ENCODE assay signal across 16 mouse cellular contexts in the genomic region with DNA sequence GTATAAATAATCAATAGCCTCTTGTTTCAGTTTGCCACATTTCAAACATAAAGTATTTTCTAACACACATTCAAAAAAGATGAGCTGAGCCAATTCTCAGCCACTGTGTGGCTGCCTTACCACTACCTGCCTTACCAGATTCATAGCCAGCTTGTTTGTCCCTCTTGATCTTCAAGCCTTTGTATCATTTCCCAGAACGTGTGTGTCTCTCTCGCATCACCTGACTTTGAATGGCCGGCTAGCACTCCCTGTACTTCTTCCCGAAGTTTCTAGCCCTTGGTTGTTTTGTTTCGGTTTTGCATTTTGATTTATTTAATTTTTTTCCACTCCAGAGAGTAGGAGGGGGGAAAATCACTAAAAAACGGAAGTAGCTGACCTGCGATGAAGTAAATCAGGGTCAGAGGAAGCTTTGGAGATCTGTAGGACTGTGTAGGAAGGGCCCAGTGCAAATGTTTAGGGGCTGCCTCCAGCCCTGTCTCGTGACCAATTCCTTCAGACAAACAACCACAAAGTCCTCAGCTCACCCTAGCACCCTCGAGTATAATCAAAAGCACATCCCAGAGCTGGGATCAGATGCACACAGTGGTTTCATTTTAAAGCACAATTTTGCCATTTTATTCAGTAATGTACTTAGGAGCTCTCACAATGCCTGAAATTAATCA.
DNase-seq lines count a peak whose midpoint lies in the region; ATAC-seq and TF ChIP-seq lines count a peak whose summit lies in the region.
"Had no signal": no experiment of that assay in that cellular context is flagged by ENCODE, and none has a peak within 500 bp of the region (broad histone marks: within the 10 kb centered on the region; RNA-seq: fewer than 3 reads in every experiment).

No protein-coding gene starts in this region.

- H3K4me3 ChIP-seq in kidney, postnatal 0 days (replicated peaks; ENCODE audit: low read depth, low read length) = no peak overlapping the region
- H3K4me3 ChIP-seq in forebrain, embryonic 12.5 days (replicated peaks) = peak overlapping the region; percentile 17; the same call in 1 of the 2 replicates
- H3K4me3 ChIP-seq in hindbrain, embryonic 16.5 days (ENCODE audit: low read length) = no peak overlapping the region
- no peak overlapping the region for H3K4me3 ChIP-seq in lung, postnatal 0 days (ENCODE audit: low read depth, low read length)
- no peak overlapping the region for H3K4me3 ChIP-seq in layer of hippocampus, adult 2 months
- H3K4me3 ChIP-seq: heart, embryonic 15.5 days; limb, embryonic 13.5 days had no signal

- no peaks in the 10 kb centered on the region for H3K9me3 ChIP-seq in kidney, postnatal 0 days (replicated peaks; ENCODE audit: low read length)
- no peaks in the 10 kb centered on the region for H3K9me3 ChIP-seq in forebrain, embryonic 12.5 days
- H3K9me3 ChIP-seq in hindbrain, embryonic 16.5 days (ENCODE audit: control insufficient read depth, low read length) = no peaks in the 10 kb centered on the region
- no peaks in the 10 kb centered on the region for H3K9me3 ChIP-seq in lung, postnatal 0 days (ENCODE audit: low read length)
- H3K9me3 ChIP-seq: heart, embryonic 15.5 days; limb, embryonic 13.5 days had no signal

- TF ChIP-seq CTCF in kidney, postnatal 0 days (IDR thresholded peaks at IDR 0.05; ENCODE audit: low read depth) = no peak
- no peak for TF ChIP-seq CTCF in lung, postnatal 0 days (IDR thresholded peaks at IDR 0.05)
- no peak for TF ChIP-seq CTCF in layer of hippocampus, adult 2 months (conservative IDR thresholded peaks at IDR 0.05)

- H3K36me3 ChIP-seq in kidney, postnatal 0 days (ENCODE audit: insufficient read depth, low read length) = no peaks in the 10 kb centered on the region
- no peaks in the 10 kb centered on the region for H3K36me3 ChIP-seq in forebrain, embryonic 12.5 days (replicated peaks)
- no peaks in the 10 kb centered on the region for H3K36me3 ChIP-seq in hindbrain, embryonic 16.5 days (ENCODE audit: control insufficient read depth, insufficient read depth, low read length)
- no peaks in the 10 kb centered on the region for H3K36me3 ChIP-seq in lung, postnatal 0 days (ENCODE audit: insufficient read depth, low read length)
- H3K36me3 ChIP-seq: heart, embryonic 15.5 days; limb, embryonic 13.5 days had no signal

- peak overlapping the region; percentile 12; the same call in 1 of the 2 replicates for H3K4me2 ChIP-seq in kidney, postnatal 0 days (ENCODE audit: low read length)
- peak overlapping the region; percentile 35 for H3K4me2 ChIP-seq in forebrain, embryonic 12.5 days
- H3K4me2 ChIP-seq in hindbrain, embryonic 16.5 days (ENCODE audit: low read length) = peak overlapping the region; percentile 33
- no peak overlapping the region for H3K4me2 ChIP-seq in lung, postnatal 0 days (replicated peaks; ENCODE audit: low read depth, low read length)
- H3K4me2 ChIP-seq: heart, embryonic 15.5 days; limb, embryonic 13.5 days; lung, embryonic 14.5 days had no signal

- no peaks in the 10 kb centered on the region for H3K27me3 ChIP-seq in kidney, postnatal 0 days (ENCODE audit: insufficient read depth, low read length)
- peaks cover 39% of the 10 kb centered on the region for H3K27me3 ChIP-seq in forebrain, embryonic 12.5 days
- peaks cover 6% of the 10 kb centered on the region for H3K27me3 ChIP-seq in hindbrain, embryonic 16.5 days (replicated peaks; ENCODE audit: control insufficient read depth, insufficient read depth, low read length)
- no peaks in the 10 kb centered on the region for H3K27me3 ChIP-seq in lung, postnatal 0 days (replicated peaks; ENCODE audit: insufficient read depth, low read length)
- H3K27me3 ChIP-seq: heart, embryonic 15.5 days had no signal

- WGBS in kidney, postnatal 0 days = 51% methylated on average over 9 of the region's 9 CpGs
- WGBS in forebrain, embryonic 12.5 days = 39% methylated on average over 9 of the region's 9 CpGs
- WGBS in hindbrain, embryonic 16.5 days = 53% methylated on average over 9 of the region's 9 CpGs
- 60% methylated on average over 9 of the region's 9 CpGs for WGBS in lung, postnatal 0 days

- no peak for ATAC-seq in kidney, postnatal 0 days (replicated peaks; ENCODE audit: low FRiP score, low read depth)
- ATAC-seq in forebrain, embryonic 12.5 days (ENCODE audit: low FRiP score) = no peak
- no peak for ATAC-seq in hindbrain, embryonic 16.5 days
- ATAC-seq in lung, postnatal 0 days = no peak

- no peak overlapping the region for H3K9ac ChIP-seq in kidney, postnatal 0 days (ENCODE audit: low read depth, low read length)
- peak overlapping the region; percentile 38 for H3K9ac ChIP-seq in forebrain, embryonic 12.5 days
- 0 out of 2 replicates have a peak overlapping the region, but pooled peaks have one; percentile 1 for H3K9ac ChIP-seq in hindbrain, embryonic 16.5 days (ENCODE audit: low read depth, low read length)
- no peak overlapping the region for H3K9ac ChIP-seq in lung, postnatal 0 days (replicated peaks; ENCODE audit: low read depth)
- H3K9ac ChIP-seq: heart, embryonic 15.5 days; limb, embryonic 13.5 days; lung, embryonic 14.5 days had no signal

- H3K4me1 ChIP-seq in kidney, postnatal 0 days (replicated peaks; ENCODE audit: insufficient read depth, low read length) = 0 out of 2 replicates have a peak, but pooled peaks cover 6% of the 10 kb centered on the region
- H3K4me1 ChIP-seq in forebrain, embryonic 12.5 days = peaks cover 35% of the 10 kb centered on the region
- peaks cover 3% of the 10 kb centered on the region for H3K4me1 ChIP-seq in hindbrain, embryonic 16.5 days (ENCODE audit: control insufficient read depth, insufficient read depth, low read depth, low read length)
- H3K4me1 ChIP-seq in lung, postnatal 0 days (ENCODE audit: insufficient read depth, low read depth, low read length) = no peaks in the 10 kb centered on the region
- H3K4me1 ChIP-seq: heart, embryonic 15.5 days had no signal

- DNase-seq in kidney, postnatal 0 days (ENCODE audit: low spot score) = no peak
- no peak for DNase-seq in kidney, adult 11 months
- DNase-seq in lung, postnatal 0 days (ENCODE audit: low spot score) = no peak
- no peak for DNase-seq in layer of hippocampus, adult 2 months (ENCODE audit: low spot score in 2 of 2)
- no peak for DNase-seq in adrenal gland, postnatal 14 days
- DNase-seq: adrenal gland, postnatal 36 days; embryo, embryonic 11 days; gastrocnemius, postnatal 14 days; kidney, adult 18-20 months; layer of hippocampus, adult 9-11 months; lung, embryonic 14.5 days had no signal

- no peak overlapping the region for H3K27ac ChIP-seq in kidney, postnatal 0 days
- peak overlapping the region; percentile 82 for H3K27ac ChIP-seq in forebrain, embryonic 12.5 days
- peak overlapping the region; percentile 33 for H3K27ac ChIP-seq in hindbrain, embryonic 16.5 days (ENCODE audit: low read depth, low read length)
- H3K27ac ChIP-seq in lung, postnatal 0 days (ENCODE audit: low read length) = no peak overlapping the region
- H3K27ac ChIP-seq in layer of hippocampus, adult 2 months = no peak overlapping the region
- H3K27ac ChIP-seq: heart, embryonic 15.5 days; limb, embryonic 13.5 days; stomach, postnatal 0 days had no signal

- TF ChIP-seq EP300 in lung, postnatal 0 days (IDR thresholded peaks at IDR 0.05) = no peak

Comparison
In these comparisons a context has a peak if more than half of its experiments do, and no peak if none do; other contexts are left out.
1. H3K27ac ChIP-seq: peak in forebrain, embryonic 12.5 days (single experiment) and hindbrain, embryonic 16.5 days (single experiment); none in kidney, postnatal 0 days (single experiment), lung, postnatal 0 days (single experiment) and layer of hippocampus, adult 2 months (single experiment).
2. H3K9ac ChIP-seq: peak in forebrain, embryonic 12.5 days (single experiment) and hindbrain, embryonic 16.5 days (single experiment); none in kidney, postnatal 0 days (single experiment) and lung, postnatal 0 days (single experiment).